Mouse (Mus musculus) CD4-positive, CD25-positive, alpha-beta regulatory T cell, adult 4 months (primary cell): ENCODE results near the gene Ramp2. TPM values are rescaled to one million over a fixed set of nuclear protein-coding genes. Genes with fewer than 3 reads are reported as not detected.

Experiments used
- polyA plus RNA-seq, 2 experiments: library from polyadenylated mRNA; unstranded; fragments of 100-300 nt; shearing (Covaris generic); gene quantifications; one replicate each; pipeline ENCODE4 v1.2.1; 2017

Gene Ramp2
- polyA plus RNA-seq, 2 experiments from 2014 or later = not detected

Other genes with a start within 250 kb of the Ramp2 start
- gene Atp6v0a1, start 236.6 kb upstream of the Ramp2 start, polyA plus RNA-seq = 10 to 100 TPM in 1 of 2 experiments, 1 to 10 TPM in 1; 7.0 to 15.7 TPM
- gene Naglu, start 176.0 kb upstream of the Ramp2 start, polyA plus RNA-seq = 1 to 10 TPM; 7.6 to 7.9 TPM
- gene Hsd17b1, start 167.6 kb upstream of the Ramp2 start, polyA plus RNA-seq = under 1 TPM in 1 of 2 experiments, not detected in 1; 0.32 TPM
- gene Coasy, start 163.5 kb upstream of the Ramp2 start, polyA plus RNA-seq = 10 to 100 TPM; 17.4 to 27.7 TPM
- gene Mlx, start 158.8 kb upstream of the Ramp2 start, polyA plus RNA-seq = 10 to 100 TPM; 60.2 to 68.1 TPM
- gene Psmc3ip, start 150.6 kb upstream of the Ramp2 start, polyA plus RNA-seq = 1 to 10 TPM; 8.4 to 9.8 TPM
- 10 to 100 TPM; 16.1 to 27.9 TPM for gene Retreg3, start 126.1 kb upstream of the Ramp2 start, polyA plus RNA-seq
- gene Tubg1, start 126.1 kb upstream of the Ramp2 start, polyA plus RNA-seq = 10 to 100 TPM; 24.9 to 34.0 TPM
- 1 to 10 TPM; 1.4 to 3.5 TPM for gene Tubg2, start 90.1 kb upstream of the Ramp2 start, polyA plus RNA-seq
- under 1 TPM in 1 of 2 experiments, not detected in 1; 0.17 TPM for gene Cntnap1, start 75.5 kb upstream of the Ramp2 start, polyA plus RNA-seq
- gene Plekhh3, start 74.7 kb upstream of the Ramp2 start, polyA plus RNA-seq = not detected
- 1 to 10 TPM in 1 of 2 experiments, under 1 TPM in 1; 0.36 to 2.0 TPM for gene Ccr10, start 70.6 kb upstream of the Ramp2 start, polyA plus RNA-seq
- gene Ezh1, start 19.6 kb upstream of the Ramp2 start, polyA plus RNA-seq = 10 to 100 TPM; 57.3 to 85.6 TPM
- 100 to 1,000 TPM; 132 to 144 TPM for gene Vps25, start 7.7 kb downstream of the Ramp2 start, polyA plus RNA-seq
- gene Wnk4, start 14.5 kb downstream of the Ramp2 start, polyA plus RNA-seq = 1 to 10 TPM in 1 of 2 experiments, under 1 TPM in 1; 0.91 to 1.4 TPM
- under 1 TPM in 1 of 2 experiments, not detected in 1; 0.97 TPM for gene Cntd1, start 33.0 kb downstream of the Ramp2 start, polyA plus RNA-seq
- gene Coa3, start 33.1 kb downstream of the Ramp2 start, polyA plus RNA-seq = 100 to 1,000 TPM; 132 to 135 TPM
- gene Becn1, start 56.3 kb downstream of the Ramp2 start, polyA plus RNA-seq = 10 to 100 TPM; 68.1 to 99.6 TPM
- gene Psme3, start 70.2 kb downstream of the Ramp2 start, polyA plus RNA-seq = 10 to 100 TPM; 29.8 to 30.0 TPM
- 1 to 10 TPM; 2.3 to 3.0 TPM for gene Aoc2, start 79.0 kb downstream of the Ramp2 start, polyA plus RNA-seq
- not detected for gene Aoc3, start 84.6 kb downstream of the Ramp2 start, polyA plus RNA-seq
- not detected for gene G6pc, start 121.5 kb downstream of the Ramp2 start, polyA plus RNA-seq
- gene Aarsd1, start 171.6 kb downstream of the Ramp2 start, polyA plus RNA-seq = 10 to 100 TPM; 36.2 to 41.6 TPM
- 1 to 10 TPM; 1.3 to 1.8 TPM for gene Gm27029, start 178.8 kb downstream of the Ramp2 start, polyA plus RNA-seq
- gene Rundc1, start 179.1 kb downstream of the Ramp2 start, polyA plus RNA-seq = 1 to 10 TPM; 8.0 to 8.5 TPM
- gene Ptges3l, start 179.3 kb downstream of the Ramp2 start, polyA plus RNA-seq = 1 to 10 TPM; 1.7 to 2.1 TPM
- gene Rpl27, start 196.3 kb downstream of the Ramp2 start, polyA plus RNA-seq = 100 to 1,000 TPM; 407 to 740 TPM
- gene Ifi35, start 202.4 kb downstream of the Ramp2 start, polyA plus RNA-seq = 100 to 1,000 TPM; 174 to 204 TPM
- under 1 TPM in 1 of 2 experiments, not detected in 1; 0.23 TPM for gene Rnd2, start 219.0 kb downstream of the Ramp2 start, polyA plus RNA-seq
- gene Vat1, start 220.2 kb downstream of the Ramp2 start, polyA plus RNA-seq = 1 to 10 TPM; 1.1 to 1.5 TPM